Mouse (Mus musculus): ENCODE measurements around the gene Tshb. TPM values are rescaled to one million over a fixed set of nuclear protein-coding genes. Genes with fewer than 3 reads are reported as not detected.

Gene Tshb
- polyA plus RNA-seq, 1 experiment = not detected

GRCm38 (mm10) chr3:102748038-102748437, 34.5 kb downstream of the Tshb start:
- no peak for DNase-seq
- 61% methylated on average over 3 of the region's 3 CpGs for WGBS
- TF ChIP-seq CTCF (conservative IDR thresholded peaks at IDR 0.05; ENCODE audit: insufficient read depth, insufficient read length, low read depth, low read length) (no peak), POLR2A (IDR thresholded peaks at IDR 0.05; ENCODE audit: low read depth, low read length) (no peak)

GRCm38 (mm10) chr3:102746174-102746573, 36.3 kb downstream of the Tshb start:
- TF ChIP-seq CTCF (conservative IDR thresholded peaks at IDR 0.05; ENCODE audit: insufficient read depth, insufficient read length, low read depth, low read length) (no peak), POLR2A (IDR thresholded peaks at IDR 0.05; ENCODE audit: low read depth, low read length) (no peak)
- Histone ChIP-seq H3K4me1 (ENCODE audit: control insufficient read depth, insufficient read depth, low read length) (no peaks in the 10 kb centered on the region), H3K36me3 (ENCODE audit: control insufficient read depth, insufficient read depth, low read length) (no peaks in the 10 kb centered on the region), H3K27ac (ENCODE audit: insufficient read depth, low read depth, low read length) (no peak overlapping the region), H3K27me3 (replicated peaks; ENCODE audit: control insufficient read depth, insufficient read depth, low read length) (no peaks in the 10 kb centered on the region), H3K4me3 (ENCODE audit: insufficient read depth, low read depth, low read length) (no peak overlapping the region)
- no peak for DNase-seq
- WGBS = 80% methylated on average over 4 of the region's 4 CpGs

More at GRCm38 (mm10) chr3:102748038-102748437, 34.5 kb downstream of the Tshb start:
- no peaks in the 10 kb centered on the region for H3K4me1 ChIP-seq (ENCODE audit: control insufficient read depth, insufficient read depth, low read length)
- H3K4me3 ChIP-seq (ENCODE audit: insufficient read depth, low read depth, low read length) = no peak overlapping the region
- H3K36me3 ChIP-seq (ENCODE audit: control insufficient read depth, insufficient read depth, low read length) = no peaks in the 10 kb centered on the region
- H3K27me3 ChIP-seq (replicated peaks; ENCODE audit: control insufficient read depth, insufficient read depth, low read length) = no peaks in the 10 kb centered on the region
- no peak overlapping the region for H3K27ac ChIP-seq (ENCODE audit: insufficient read depth, low read depth, low read length)

GRCm38 (mm10) chr3:102744657-102745056, 37.9 kb downstream of the Tshb start:
- H3K27ac ChIP-seq (ENCODE audit: insufficient read depth, low read depth, low read length) = no peak overlapping the region
- no peaks in the 10 kb centered on the region for H3K27me3 ChIP-seq (replicated peaks; ENCODE audit: control insufficient read depth, insufficient read depth, low read length)
- H3K4me1 ChIP-seq (ENCODE audit: control insufficient read depth, insufficient read depth, low read length) = no peaks in the 10 kb centered on the region
- WGBS = 29% methylated on average over 5 of the region's 5 CpGs
- no peak for DNase-seq
- H3K4me3 ChIP-seq (ENCODE audit: insufficient read depth, low read depth, low read length) = no peak overlapping the region
- no peaks in the 10 kb centered on the region for H3K36me3 ChIP-seq (ENCODE audit: control insufficient read depth, insufficient read depth, low read length)
- TF ChIP-seq CTCF (conservative IDR thresholded peaks at IDR 0.05; ENCODE audit: insufficient read depth, insufficient read length, low read depth, low read length) = no peak
- no peak for TF ChIP-seq POLR2A (IDR thresholded peaks at IDR 0.05; ENCODE audit: low read depth, low read length)

- H3K27me3 ChIP-seq (replicated peaks; ENCODE audit: control insufficient read depth, insufficient read depth, low read length) = no peaks in the 10 kb centered on the region
- no peaks in the 10 kb centered on the region for H3K36me3 ChIP-seq (ENCODE audit: control insufficient read depth, insufficient read depth, low read length)
- H3K4me3 ChIP-seq (ENCODE audit: insufficient read depth, low read depth, low read length) = no peak overlapping the region
- no peak for DNase-seq
- H3K4me1 ChIP-seq (ENCODE audit: control insufficient read depth, insufficient read depth, low read length) = no peaks in the 10 kb centered on the region
- 90% methylated on average over 9 of the region's 9 CpGs for WGBS
- TF ChIP-seq CTCF (conservative IDR thresholded peaks at IDR 0.05; ENCODE audit: insufficient read depth, insufficient read length, low read depth, low read length) = no peak
- TF ChIP-seq POLR2A (IDR thresholded peaks at IDR 0.05; ENCODE audit: low read depth, low read length) = no peak
- no peak overlapping the region for H3K27ac ChIP-seq (ENCODE audit: insufficient read depth, low read depth, low read length)
Measured at GRCm38 (mm10) chr3:102743781-102744471, 38.6 kb downstream of the Tshb start.

- TF ChIP-seq POLR2A (IDR thresholded peaks at IDR 0.05; ENCODE audit: low read depth, low read length) (no peak), CTCF (conservative IDR thresholded peaks at IDR 0.05; ENCODE audit: insufficient read depth, insufficient read length, low read depth, low read length) (no peak)
- no peaks in the 10 kb centered on the region for H3K36me3 ChIP-seq (ENCODE audit: control insufficient read depth, insufficient read depth, low read length)
- no peak for DNase-seq
- H3K4me3 ChIP-seq (ENCODE audit: insufficient read depth, low read depth, low read length) = no peak overlapping the region
- peaks cover under 1% of the 10 kb centered on the region; the same call in 1 of the 2 replicates for H3K4me1 ChIP-seq (ENCODE audit: control insufficient read depth, insufficient read depth, low read length)
- no peak overlapping the region for H3K27ac ChIP-seq (ENCODE audit: insufficient read depth, low read depth, low read length)
- H3K27me3 ChIP-seq (replicated peaks; ENCODE audit: control insufficient read depth, insufficient read depth, low read length) = no peaks in the 10 kb centered on the region
- 87% methylated on average over 4 of the region's 4 CpGs for WGBS
Measured at GRCm38 (mm10) chr3:102743202-102743601, 39.3 kb downstream of the Tshb start.

- 78% methylated on average over 4 of the region's 4 CpGs for WGBS
- peaks cover 2% of the 10 kb centered on the region; the same call in 1 of the 2 replicates for H3K4me1 ChIP-seq (ENCODE audit: control insufficient read depth, insufficient read depth, low read length)
- H3K27ac ChIP-seq (ENCODE audit: insufficient read depth, low read depth, low read length) = no peak overlapping the region
- no peak for TF ChIP-seq CTCF (conservative IDR thresholded peaks at IDR 0.05; ENCODE audit: insufficient read depth, insufficient read length, low read depth, low read length)
- TF ChIP-seq POLR2A (IDR thresholded peaks at IDR 0.05; ENCODE audit: low read depth, low read length) = no peak
- H3K27me3 ChIP-seq (replicated peaks; ENCODE audit: control insufficient read depth, insufficient read depth, low read length) = no peaks in the 10 kb centered on the region
- H3K4me3 ChIP-seq (ENCODE audit: insufficient read depth, low read depth, low read length) = no peak overlapping the region
- H3K36me3 ChIP-seq (ENCODE audit: control insufficient read depth, insufficient read depth, low read length) = no peaks in the 10 kb centered on the region
- no peak for DNase-seq
Measured at GRCm38 (mm10) chr3:102742725-102743124, 39.8 kb downstream of the Tshb start.

- no peaks in the 10 kb centered on the region for H3K36me3 ChIP-seq (ENCODE audit: control insufficient read depth, insufficient read depth, low read length)
- H3K27me3 ChIP-seq (replicated peaks; ENCODE audit: control insufficient read depth, insufficient read depth, low read length) = no peaks in the 10 kb centered on the region; the same call in 1 of the 2 replicates
- no peak for DNase-seq
- H3K27ac ChIP-seq (ENCODE audit: insufficient read depth, low read depth, low read length) = no peak overlapping the region
- WGBS = 81% methylated on average over 6 of the region's 6 CpGs
- no peak for TF ChIP-seq CTCF (conservative IDR thresholded peaks at IDR 0.05; ENCODE audit: insufficient read depth, insufficient read length, low read depth, low read length)
- TF ChIP-seq POLR2A (IDR thresholded peaks at IDR 0.05; ENCODE audit: low read depth, low read length) = no peak
- H3K4me3 ChIP-seq (ENCODE audit: insufficient read depth, low read depth, low read length) = no peak overlapping the region
- H3K4me1 ChIP-seq (ENCODE audit: control insufficient read depth, insufficient read depth, low read length) = peaks cover 2% of the 10 kb centered on the region; the same call in 1 of the 2 replicates
Measured at GRCm38 (mm10) chr3:102738926-102739325, 43.6 kb downstream of the Tshb start.

Data from kidney, adult 2 months (tissue).